Mouse (Mus musculus) MEL (cell line): ENCODE data around the gene Tbxas1.

Experiments used
- CTCF ChIP-seq, 3 experiments: IDR thresholded peaks in 2 of 3; conservative IDR thresholded peaks in 1 of 3; 2 replicates each; pipeline ENCODE4 v1.5.1; 2011 to 2012; ENCODE audit warnings: low read length in 3 of 3, low read depth in 2 of 3, mild to moderate bottlenecking in 2 of 3, improper control_type of control experiment in 1 of 3, inconsistent platforms in 1 of 3, mixed read lengths in 1 of 3, moderate library complexity in 1 of 3; ENCODE audit not compliant: control insufficient read depth in 1 of 3, insufficient read depth in 1 of 3, poor library complexity in 1 of 3, severe bottlenecking in 1 of 3
- TCF12 ChIP-seq: IDR thresholded peaks from 2 replicates; pipeline ENCODE4 v1.6.1; 2014; ENCODE audit warnings: low read depth, mild to moderate bottlenecking, inconsistent platforms, low read length, improper control_type of control experiment, moderate library complexity

- TF ChIP-seq TCF12 (no peak), CTCF (IDR thresholded peaks at IDR 0.05 in 2 of 3, conservative IDR thresholded peaks at IDR 0.05 in 1 of 3; ENCODE audit: control insufficient read depth in 1 of 3, insufficient read depth in 1 of 3, low read depth in 2 of 3, low read length in 3 of 3, poor library complexity in 1 of 3, severe bottlenecking in 1 of 3) (no peak)
Observed at GRCm38 (mm10) chr6:38847958-38848910, 27.0 kb upstream of the Tbxas1 start.
